Mouse (Mus musculus) embryonic facial prominence, embryonic 11.5 days (tissue): Measurements from ENCODE around the gene Arpc2. TPM values are rescaled to one million over a fixed set of nuclear protein-coding genes. Genes with fewer than 3 reads are reported as not detected.

Source experiments
- microRNA counts: library from miRNA; unstranded; fragments of <30 nt; microRNA quantifications from one replicate; lab custom pipeline; 2016
- microRNA-seq: library from miRNA; unstranded; fragments of <30 nt; microRNA quantifications from one replicate; pipeline ENCODE4, GENCODE M21; 2016; ENCODE audit warnings: borderline number of aligned reads
- polyA plus RNA-seq: library from polyadenylated mRNA; unstranded; fragments of >200 nt; fragmentation: Nextera tagmentation; extraction: Ambion mirVana; gene quantifications from 2 replicates; pipeline ENCODE4 v1.2.1, GENCODE M21; 2014

Gene Arpc2
- polyA plus RNA-seq, 1 experiment from 2014 or later, result 380 TPM

MicroRNAs encoded within 50 kb of the gene (microRNA counts, 519-probe panel; counts per million panel counts)
- 1,441 counts per million, percentile 6 among the panel's probes with 10 or more counts for microRNA mmu-miR-1928 (lab: Ali Mortazavi, UCI)

Small RNA genes lying within 50 kb of the gene (microRNA-seq; reads per million reads assigned to microRNA genes)
- gene Mir1928, result not detected

Other genes starting within 250 kb of the Arpc2 start
- 21.1 and 21.6 TPM in 2 replicates for gene Tns1, start 111.6 kb upstream of the Arpc2 start, polyA plus RNA-seq
- 0.11 and 0.28 TPM in 2 replicates for gene Rufy4, start 110.5 kb upstream of the Arpc2 start, polyA plus RNA-seq
- gene Cxcr2, start 82.1 kb upstream of the Arpc2 start, polyA plus RNA-seq, result 0.07 and 0.08 TPM in 2 replicates
- not detected in 2 replicates for gene Cxcr1, start 41.5 kb upstream of the Arpc2 start, polyA plus RNA-seq
- 0.20 and 0.91 TPM in 2 replicates for gene Gpbar1, start 42.5 kb downstream of the Arpc2 start, polyA plus RNA-seq
- 179 and 206 TPM in 2 replicates for gene Aamp, start 48.7 kb downstream of the Arpc2 start, polyA plus RNA-seq
- 95.1 and 98.6 TPM in 2 replicates for gene Pnkd, start 48.8 kb downstream of the Arpc2 start, polyA plus RNA-seq
- 10.1 and 10.5 TPM in 2 replicates for gene Tmbim1, start 69.5 kb downstream of the Arpc2 start, polyA plus RNA-seq
- gene Catip, start 126.0 kb downstream of the Arpc2 start, polyA plus RNA-seq, result 0.22 and 0.36 TPM in 2 replicates
- gene Slc11a1, start 139.1 kb downstream of the Arpc2 start, polyA plus RNA-seq, result 2.4 and 4.9 TPM in 2 replicates
- 60.0 and 66.2 TPM in 2 replicates for gene Ctdsp1, start 155.4 kb downstream of the Arpc2 start, polyA plus RNA-seq
- 0.07 and 0.11 TPM in 2 replicates for gene Vil1, start 173.3 kb downstream of the Arpc2 start, polyA plus RNA-seq